Mouse (Mus musculus) liver, embryonic 14.5 days (tissue): ENCODE measurements at regions not wholly inside any gene's neighbourhood (a gene's known extent, or its start where the extent isn't known, plus 50 kb on each side); places are given as distances from the start of the nearest gene placed in this dataset.

Experiments
- ATAC-seq: fragments of 200-750 bp; cut with Nextera tagmentation; 2 replicates; pipeline ENCODE4 v1.8.0; 2017; ENCODE audit warnings: moderate number of reproducible peaks, mild to moderate bottlenecking, moderate library complexity; ENCODE audit not compliant: insufficient read depth
- DNase-seq, 3 experiments: peaks; one replicate each; pipeline ENCODE4 v3.0.0-alpha.2; 2012 to 2013; ENCODE audit warnings: low read depth in 3 of 3, low spot score in 3 of 3
- H3K27ac ChIP-seq: fragments of 300-500 bp; sonication (generic); 2 replicates; pipeline ENCODE4 v1.5.1; 2014; ENCODE audit warnings: moderate library complexity, mild to moderate bottlenecking, control low read depth, inconsistent platforms
- H3K27me3 ChIP-seq: fragments of 300-500 bp; sonication (generic); 2 replicates; pipeline ENCODE4 v1.6.1; 2014; ENCODE audit warnings: mild to moderate bottlenecking, low read length, moderate library complexity; ENCODE audit not compliant: control insufficient read depth, insufficient read depth
- H3K36me3 ChIP-seq: fragments of 300-500 bp; sonication (generic); replicated peaks from 2 replicates; pipeline ENCODE4 v1.6.1; 2014; ENCODE audit warnings: low read depth; ENCODE audit not compliant: control insufficient read depth, insufficient read depth
- H3K4me1 ChIP-seq, 2 experiments: fragments of 200-500 bp in 1 of 2; fragments of 300-500 bp in 1 of 2; sonication (generic) in 1 of 2; replicated peaks; 2 replicates each; pipeline ENCODE4 v1.6.1; 2012 to 2014; ENCODE audit warnings: antibody characterized with exemption in 1 of 2, inconsistent platforms in 1 of 2, low read length in 1 of 2; ENCODE audit not compliant: control insufficient read depth in 2 of 2, insufficient read depth in 2 of 2
- H3K4me2 ChIP-seq: fragments of 300-500 bp; sonication (generic); 2 replicates; pipeline ENCODE4 v1.6.1; 2014; ENCODE audit warnings: low read depth, mild to moderate bottlenecking, control low read depth, moderate library complexity
- H3K4me3 ChIP-seq, 2 experiments: fragments of 200-500 bp in 1 of 2; fragments of 300-500 bp in 1 of 2; sonication (generic) in 1 of 2; 2 replicates each; pipeline ENCODE4 v1.5.1; 2012 to 2014; ENCODE audit warnings: low read depth in 2 of 2, low read length in 2 of 2, mild to moderate bottlenecking in 2 of 2, control low read depth in 1 of 2, inconsistent platforms in 1 of 2, moderate library complexity in 1 of 2; ENCODE audit not compliant: insufficient read depth in 1 of 2
- H3K9ac ChIP-seq: fragments of 300-500 bp; sonication (generic); replicated peaks from 2 replicates; pipeline ENCODE4 v1.6.1; 2014; ENCODE audit warnings: mild to moderate bottlenecking, control low read depth, moderate library complexity
- H3K9me3 ChIP-seq: fragments of 300-500 bp; sonication (generic); 2 replicates; pipeline ENCODE4 v1.6.1; 2016; ENCODE audit warnings: low read length, mixed read lengths; ENCODE audit not compliant: control insufficient read depth
- CTCF ChIP-seq: IDR thresholded peaks from 2 replicates; pipeline ENCODE4 v1.5.1; 2016; ENCODE audit warnings: antibody characterized with exemption, low read depth, control low read depth
- EP300 ChIP-seq: IDR thresholded peaks from 2 replicates; pipeline ENCODE4 v1.6.1; 2016; ENCODE audit warnings: antibody characterized with exemption, low read depth
- WGBS: fragments of 180-500 bp; shearing (Covaris S2); extraction: QIAGEN DNeasy Blood & Tissue Kit; methylation state at CpG from one replicate; pipeline ENCODE4 v1.1.7; 2014; ENCODE audit not compliant: insufficient replicate concordance; 5-methylcytosine and 5-hydroxymethylcytosine counted together

DNA sequence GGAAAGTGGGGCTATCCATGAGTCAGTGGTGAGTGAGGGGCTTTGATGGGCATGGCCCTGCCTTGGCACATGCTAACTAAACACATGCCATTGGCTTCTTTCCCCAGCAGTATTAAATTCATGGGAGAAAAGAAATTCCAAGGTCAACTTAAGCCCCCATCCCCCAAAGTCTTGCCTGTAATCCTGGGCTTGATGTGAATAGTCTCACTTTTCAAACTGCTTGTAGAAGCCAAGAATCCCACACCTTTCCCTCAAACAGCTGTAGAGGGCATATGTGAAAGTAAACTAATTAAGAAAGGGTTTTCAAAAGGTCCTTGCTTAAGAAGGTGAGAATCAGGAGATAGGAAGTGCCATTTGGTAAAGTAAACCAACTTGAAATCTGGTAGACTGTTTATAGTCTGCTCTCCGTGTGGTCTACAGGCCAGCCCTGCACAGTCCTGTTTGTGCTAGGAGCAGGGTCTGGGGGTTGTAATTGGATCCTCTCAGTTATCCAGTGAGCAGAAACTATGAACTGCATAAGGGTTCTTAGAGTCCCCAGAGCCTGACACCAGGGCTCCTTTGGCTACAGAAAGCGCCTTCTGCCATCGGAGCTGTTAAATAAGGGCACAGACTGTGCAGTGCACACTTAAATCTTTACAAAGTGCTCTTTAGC is 123.3 kb upstream of the Sox11 start:
- Histone ChIP-seq H3K9me3 (no peaks in the 10 kb centered on the region), H3K4me3 (no peak overlapping the region), H3K4me2 (no peak overlapping the region), H3K27ac (no peak overlapping the region), H3K9ac (no peak overlapping the region), H3K27me3 (no peaks in the 10 kb centered on the region), H3K36me3 (no peaks in the 10 kb centered on the region), H3K4me1 (no peaks in the 10 kb centered on the region)
- WGBS, result 51% methylated on average over 3 of the region's 3 CpGs
- ATAC-seq, result no peak
- DNase-seq, result no peak
- TF ChIP-seq CTCF (no peak), EP300 (no peak)

DNA sequence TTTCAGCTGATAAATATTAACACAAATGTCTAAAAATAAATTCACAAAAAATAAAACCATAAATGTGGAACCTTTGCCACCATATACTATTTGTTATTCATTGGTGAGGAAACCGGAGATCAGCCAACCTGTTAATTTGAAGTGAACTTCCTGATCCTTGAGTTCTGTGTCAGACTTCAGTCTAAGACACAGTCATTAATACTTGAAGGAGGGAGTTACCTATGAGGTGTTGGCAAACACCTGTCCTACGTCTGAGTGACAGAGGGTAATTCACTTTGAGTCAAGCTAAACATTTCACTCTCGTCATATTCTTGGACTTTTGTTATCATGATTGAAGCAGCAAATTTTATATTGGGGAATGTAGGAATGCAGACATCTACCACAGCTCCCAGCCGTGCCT is 116.3 kb upstream of the Sox11 start:
- ATAC-seq, result no peak
- Histone ChIP-seq H3K4me2 (no peak overlapping the region), H3K27me3 (no peaks in the 10 kb centered on the region), H3K9ac (no peak overlapping the region), H3K4me1 (no peaks in the 10 kb centered on the region), H3K36me3 (no peaks in the 10 kb centered on the region), H3K4me3 (no peak overlapping the region), H3K27ac (no peak overlapping the region), H3K9me3 (no peaks in the 10 kb centered on the region)
- TF ChIP-seq CTCF (no peak), EP300 (no peak)
- no peak for DNase-seq
- WGBS, result 48% methylated on average over 4 of the region's 4 CpGs

- H3K9ac ChIP-seq, result no peak overlapping the region
- DNase-seq, result no peak
- 47% methylated on average over 6 of the region's 6 CpGs for WGBS
- no peaks in the 10 kb centered on the region for H3K36me3 ChIP-seq
- H3K4me1 ChIP-seq, result no peaks in the 10 kb centered on the region
- no peaks in the 10 kb centered on the region for H3K27me3 ChIP-seq
- H3K9me3 ChIP-seq, result no peaks in the 10 kb centered on the region
- H3K4me3 ChIP-seq, result no peak overlapping the region
- no peak for TF ChIP-seq CTCF
- no peak for TF ChIP-seq EP300
- H3K4me2 ChIP-seq, result no peak overlapping the region
- no peak overlapping the region for H3K27ac ChIP-seq
- ATAC-seq, result no peak
Observed at GRCm38 (mm10) chr12:27437661-27438345, 95.4 kb upstream of the Sox11 start.

GRCm38 (mm10) chr12:27431338-27431737 is 89.0 kb upstream of the Sox11 start:
- Histone ChIP-seq H3K4me2 (no peak overlapping the region), H3K36me3 (no peaks in the 10 kb centered on the region), H3K27ac (no peak overlapping the region), H3K9ac (no peak overlapping the region), H3K9me3 (no peaks in the 10 kb centered on the region), H3K4me1 (no peaks in the 10 kb centered on the region), H3K4me3 (no peak overlapping the region), H3K27me3 (no peaks in the 10 kb centered on the region)
- TF ChIP-seq CTCF (no peak), EP300 (no peak)
- ATAC-seq, result no peak
- 66% methylated on average over 2 of the region's 2 CpGs for WGBS
- no peak for DNase-seq

- Histone ChIP-seq H3K27ac (no peak overlapping the region), H3K9me3 (no peaks in the 10 kb centered on the region), H3K9ac (no peak overlapping the region), H3K36me3 (no peaks in the 10 kb centered on the region), H3K4me2 (no peak overlapping the region), H3K27me3 (no peaks in the 10 kb centered on the region), H3K4me3 (no peak overlapping the region), H3K4me1 (no peaks in the 10 kb centered on the region)
- ATAC-seq (no peak), DNase-seq (no peak)
- no peak for TF ChIP-seq CTCF
- no peak for TF ChIP-seq EP300
- 67% methylated on average over 8 of the region's 8 CpGs for WGBS
Observed at GRCm38 (mm10) chr12:27417387-27418009, 75.1 kb upstream of the Sox11 start.
